Mouse (Mus musculus) c-Kit-negative CD71-positive TER-119-positive erythroid progenitor cells, embryonic 14.5 days (primary cell): ENCODE measurements around the gene Cox11.

Source experiments
- DNase-seq: peaks from one replicate; pipeline ENCODE4 v3.0.0-alpha.2; 2013; ENCODE audit warnings: low read depth, low spot score

The Cox11 gene

GRCm38 (mm10) chr11:90664345-90664986 is 26.5 kb downstream of the Cox11 start:
- peak; percentile 83 for DNase-seq

GRCm38 (mm10) chr11:90665161-90665560 is 27.2 kb downstream of the Cox11 start:
- no peak for DNase-seq

- DNase-seq: no peak
Measured at GRCm38 (mm10) chr11:90666144-90666757, 28.3 kb downstream of the Cox11 start.

GRCm38 (mm10) chr11:90666916-90667315 is 28.9 kb downstream of the Cox11 start:
- DNase-seq: no peak

- no peak for DNase-seq
Measured at GRCm38 (mm10) chr11:90667325-90667724, 29.4 kb downstream of the Cox11 start.

DNA sequence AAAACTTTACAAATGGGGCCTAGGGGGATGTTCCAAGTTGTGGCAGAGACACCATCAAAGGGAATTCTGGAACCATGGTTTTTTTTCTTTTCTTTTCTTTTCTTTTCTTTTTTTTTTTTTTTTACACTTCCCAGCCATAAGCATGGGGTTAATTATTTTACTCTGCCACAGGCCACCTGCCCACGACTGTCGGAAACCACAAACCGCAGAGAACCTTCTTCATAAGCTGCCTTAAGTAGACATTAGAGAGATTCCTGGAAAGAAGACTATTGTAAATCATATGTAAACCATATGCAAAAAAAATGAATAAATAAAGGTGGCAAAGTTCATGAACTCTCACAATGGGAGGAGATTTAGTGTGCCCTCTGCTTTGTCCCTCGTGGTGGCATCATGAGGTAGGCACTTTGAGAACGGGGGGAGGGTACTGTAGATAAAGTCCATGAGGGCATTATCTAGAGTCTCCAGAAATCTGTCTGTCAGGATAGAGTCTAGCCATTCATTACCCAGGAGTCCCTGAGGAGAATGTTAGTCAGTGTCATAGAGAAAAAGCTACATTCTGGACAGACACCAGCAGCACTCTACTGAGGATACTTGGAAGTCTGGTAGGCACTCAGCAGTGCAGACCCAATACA is 37.6 kb downstream of the Cox11 start:
- peak; percentile 76 for DNase-seq

DNA sequence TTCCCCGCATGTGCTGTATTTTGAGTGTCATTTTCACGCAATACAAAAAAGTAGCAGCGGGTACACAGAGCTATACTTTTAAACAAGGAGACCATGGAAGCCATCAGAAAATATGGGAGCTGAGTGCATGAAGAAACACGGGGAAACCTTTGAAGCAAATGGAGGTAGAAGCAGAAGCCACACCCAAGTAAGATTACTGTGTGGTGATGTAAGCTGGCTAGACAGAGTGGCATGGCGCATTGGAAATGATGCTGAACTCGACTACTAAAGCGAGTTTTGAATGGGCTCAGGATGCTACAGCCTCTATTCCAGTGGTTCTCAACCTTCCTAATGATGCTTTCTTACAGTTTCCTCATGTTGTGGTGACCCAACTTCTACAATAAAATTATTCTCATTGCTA is 39.1 kb downstream of the Cox11 start:
- no peak for DNase-seq

DNA sequence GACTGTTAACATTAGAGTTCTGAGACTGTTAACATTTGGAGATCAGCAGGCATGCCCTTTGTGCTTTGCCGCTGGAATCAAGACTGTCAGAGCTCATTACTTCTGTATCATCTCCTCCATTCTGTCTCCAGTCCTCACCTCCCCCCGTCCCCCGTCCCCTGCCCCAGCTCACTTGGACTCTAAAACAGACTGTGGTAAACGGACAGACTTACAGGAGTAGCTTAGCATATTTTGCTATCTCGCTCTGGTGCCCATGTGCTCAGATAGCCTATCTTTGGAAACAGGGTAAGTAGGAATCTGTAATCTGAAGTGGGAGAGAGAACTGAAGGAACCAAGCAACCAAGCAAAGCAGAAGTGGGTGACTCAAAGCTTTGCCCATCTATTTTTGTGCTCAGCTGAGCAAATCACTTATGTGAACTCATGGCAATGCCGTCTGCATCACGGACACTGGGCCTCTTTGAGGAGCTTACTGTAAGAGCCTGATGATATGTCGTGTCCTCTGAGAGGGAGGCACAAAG is 39.9 kb downstream of the Cox11 start:
- no peak for DNase-seq

- DNase-seq: no peak
Measured at GRCm38 (mm10) chr11:90678582-90678981, 40.6 kb downstream of the Cox11 start.

DNA sequence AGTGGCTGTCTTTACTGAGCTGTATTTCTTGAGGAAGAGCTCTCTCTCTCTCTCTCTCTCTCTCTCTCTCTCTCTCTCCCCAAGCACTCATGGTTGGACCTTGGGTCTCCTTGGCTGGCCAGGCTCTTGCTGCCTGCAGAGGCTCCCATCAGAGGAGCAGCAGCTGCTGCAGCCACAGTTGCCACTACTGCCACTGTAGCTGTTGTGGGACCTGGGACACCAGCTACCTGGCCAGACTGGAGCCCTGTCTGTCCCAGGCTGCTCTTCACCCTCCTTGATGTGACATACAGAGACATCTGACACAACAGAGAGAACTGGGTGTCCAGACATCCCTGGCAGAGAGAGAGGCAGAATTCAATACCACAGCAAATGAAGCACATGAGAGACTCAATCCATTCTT is 43.2 kb downstream of the Cox11 start:
- no peak for DNase-seq

DNA sequence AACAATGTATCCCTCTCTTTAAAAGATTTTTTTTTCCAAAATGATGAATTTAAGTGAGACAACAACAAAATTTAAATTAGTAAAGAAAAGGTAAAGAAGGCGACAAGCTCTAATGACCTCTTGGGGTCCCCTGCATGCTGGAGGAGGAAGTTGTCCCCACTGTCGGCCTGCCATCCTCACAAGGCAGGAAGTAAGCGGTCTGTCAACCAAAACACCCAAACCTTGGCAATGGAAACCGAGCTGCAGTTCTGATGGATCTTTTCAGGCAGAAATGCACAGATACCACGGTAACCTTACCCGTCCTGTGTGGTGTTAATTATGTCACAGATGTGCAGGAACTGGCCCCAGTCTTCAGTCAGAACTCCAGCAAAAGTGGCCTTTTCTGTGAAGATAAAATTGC is 46.8 kb downstream of the Cox11 start:
- no peak for DNase-seq

DNA sequence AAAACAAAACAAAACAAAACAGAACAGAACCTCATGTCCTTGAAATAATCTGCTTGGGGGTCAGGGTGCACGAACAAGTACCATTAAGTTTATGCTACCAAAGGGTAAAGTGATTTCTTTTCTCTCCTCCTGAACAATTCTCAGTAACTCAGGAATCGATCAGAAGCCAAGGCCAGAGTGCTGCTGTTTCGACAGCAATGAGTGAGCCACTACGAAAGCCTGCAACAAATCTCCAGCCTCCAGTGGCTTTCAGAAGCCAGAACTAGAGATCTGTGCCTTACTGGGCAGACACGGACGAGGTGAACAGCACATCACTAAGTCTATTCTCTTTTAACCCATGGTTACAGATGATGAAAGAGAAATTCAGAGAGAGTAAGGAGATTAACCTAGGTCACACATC is 47.2 kb downstream of the Cox11 start:
- DNase-seq: no peak

GRCm38 (mm10) chr11:90686287-90687025 is 48.5 kb downstream of the Cox11 start:
- no peak for DNase-seq

- no peak for DNase-seq
Measured at GRCm38 (mm10) chr11:90687040-90687439, 49.1 kb downstream of the Cox11 start.

GRCm38 (mm10) chr11:90687460-90688416 is 49.8 kb downstream of the Cox11 start, which contains the start of gene Tom1l1:
Gene Tom1l1 (minus strand): TSS chr11:90688366.
- DNase-seq: peak; percentile 70

- DNase-seq: no peak
Measured at GRCm38 (mm10) chr11:90690361-90690760, 52.4 kb downstream of the Cox11 start.

- DNase-seq: no peak
Measured at GRCm38 (mm10) chr11:90694206-90694605, 56.2 kb downstream of the Cox11 start.
